Mouse (Mus musculus) kidney, adult 8-10 months (tissue): ENCODE data around the gene Itpkb.

ENCODE experiments used
- DNase-seq, 2 experiments: peaks; one replicate each; pipeline ENCODE4 v3.0.0; 2022

Gene Itpkb

DNA sequence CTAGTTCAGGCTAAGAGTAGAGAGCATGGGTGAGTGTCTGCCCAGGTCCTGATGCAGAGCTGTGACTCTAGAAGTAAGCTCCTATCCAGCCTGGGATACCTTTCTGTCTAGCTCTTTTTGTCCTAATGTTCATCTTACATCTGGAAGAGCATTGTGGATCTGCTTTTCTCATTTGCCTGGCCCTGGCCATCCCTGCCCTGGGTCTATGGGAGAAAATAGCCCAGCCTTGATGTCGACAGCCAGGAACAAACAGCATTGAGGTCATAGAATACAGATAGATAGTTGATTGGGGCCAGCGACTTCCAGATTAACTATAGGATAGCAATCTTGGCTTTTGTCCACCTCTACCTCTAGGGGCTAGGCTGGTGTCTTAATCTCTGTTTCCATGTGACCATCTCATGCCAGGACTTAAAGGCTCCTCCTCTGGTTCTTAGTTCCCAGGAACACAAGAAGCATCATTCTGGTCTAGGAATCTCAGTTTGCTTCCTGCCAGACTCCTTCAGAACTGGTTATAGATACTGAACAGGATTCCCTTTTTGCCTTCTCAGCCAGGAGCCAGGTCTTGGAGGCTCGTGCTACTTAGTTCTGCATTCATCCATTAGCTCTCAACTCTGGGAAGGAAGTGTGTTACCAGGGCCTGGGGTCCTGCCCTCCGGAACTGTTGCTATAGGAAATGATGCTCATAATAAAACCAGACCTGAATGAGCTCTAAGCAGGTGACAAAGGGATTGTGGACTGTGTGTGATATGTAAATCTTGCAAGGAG lies 70.6 kb downstream of the Itpkb start:
- no peak for DNase-seq

DNA sequence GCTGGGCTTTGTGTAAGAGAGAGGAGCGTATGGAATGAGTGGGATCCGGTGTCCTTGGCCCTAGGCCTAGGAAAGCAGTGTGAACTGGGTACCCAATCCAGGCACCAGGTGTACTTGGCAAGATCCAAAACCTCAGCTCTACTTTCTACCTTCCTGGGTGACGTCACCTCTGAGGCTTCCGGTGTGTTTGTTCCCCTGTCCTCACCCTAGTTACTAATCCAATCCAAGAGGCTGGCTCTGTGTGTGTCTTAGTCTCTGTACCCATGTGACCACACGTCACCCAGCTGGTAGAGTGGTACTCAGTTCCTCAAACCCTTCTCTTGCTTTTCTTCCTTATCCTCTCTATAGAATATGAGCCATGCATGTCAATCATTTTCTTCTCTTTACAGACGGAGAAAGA lies 71.4 kb downstream of the Itpkb start:
- DNase-seq: no peak

DNA sequence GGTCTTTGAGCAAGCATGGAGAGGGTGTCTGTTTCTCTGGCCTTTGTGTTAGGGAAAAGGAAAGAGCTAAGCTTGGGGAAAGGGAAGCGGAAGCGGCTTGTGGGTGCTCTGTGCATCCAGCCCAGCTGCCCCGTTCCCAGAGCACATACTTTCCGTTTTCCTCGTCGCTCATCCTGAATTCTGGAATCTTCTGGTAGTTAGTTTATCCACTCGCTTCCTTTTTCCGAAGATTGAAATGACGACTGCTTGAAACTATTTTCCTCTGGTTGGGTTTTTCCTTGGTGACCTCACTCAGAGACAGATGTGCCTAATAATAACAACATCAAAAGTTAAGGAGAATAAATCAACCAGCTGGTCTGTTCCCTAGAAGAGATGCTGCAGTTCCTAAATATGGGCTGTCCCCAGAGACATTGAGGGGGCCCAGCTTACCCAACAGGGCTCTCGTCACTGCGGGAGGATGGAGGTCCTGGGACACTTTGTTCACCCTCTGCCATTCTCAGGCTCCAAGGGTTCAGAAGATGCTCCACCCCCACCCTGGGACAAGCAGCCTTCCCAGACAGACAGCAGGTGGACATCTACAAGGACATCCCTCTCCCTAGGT lies 72.3 kb downstream of the Itpkb start:
- peak in 1 of 2 experiments; percentile 54 for DNase-seq

DNA sequence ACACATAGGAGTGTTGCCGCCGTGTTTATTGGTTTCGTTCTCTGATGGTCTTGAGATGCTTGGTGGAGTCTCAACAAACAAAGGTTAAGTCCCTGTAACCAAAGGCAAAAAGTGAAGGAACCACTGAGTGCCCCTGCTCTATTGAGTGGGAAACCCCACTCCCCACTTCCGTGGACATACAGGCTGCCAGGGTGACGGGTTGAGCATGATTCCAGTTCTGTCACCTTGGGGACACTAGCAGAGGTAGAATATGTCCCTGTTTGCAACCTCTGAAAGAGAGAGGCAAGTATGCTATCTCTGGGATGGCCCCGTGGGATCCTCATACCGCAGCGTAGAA lies 73.0 kb downstream of the Itpkb start:
- no peak for DNase-seq

DNA sequence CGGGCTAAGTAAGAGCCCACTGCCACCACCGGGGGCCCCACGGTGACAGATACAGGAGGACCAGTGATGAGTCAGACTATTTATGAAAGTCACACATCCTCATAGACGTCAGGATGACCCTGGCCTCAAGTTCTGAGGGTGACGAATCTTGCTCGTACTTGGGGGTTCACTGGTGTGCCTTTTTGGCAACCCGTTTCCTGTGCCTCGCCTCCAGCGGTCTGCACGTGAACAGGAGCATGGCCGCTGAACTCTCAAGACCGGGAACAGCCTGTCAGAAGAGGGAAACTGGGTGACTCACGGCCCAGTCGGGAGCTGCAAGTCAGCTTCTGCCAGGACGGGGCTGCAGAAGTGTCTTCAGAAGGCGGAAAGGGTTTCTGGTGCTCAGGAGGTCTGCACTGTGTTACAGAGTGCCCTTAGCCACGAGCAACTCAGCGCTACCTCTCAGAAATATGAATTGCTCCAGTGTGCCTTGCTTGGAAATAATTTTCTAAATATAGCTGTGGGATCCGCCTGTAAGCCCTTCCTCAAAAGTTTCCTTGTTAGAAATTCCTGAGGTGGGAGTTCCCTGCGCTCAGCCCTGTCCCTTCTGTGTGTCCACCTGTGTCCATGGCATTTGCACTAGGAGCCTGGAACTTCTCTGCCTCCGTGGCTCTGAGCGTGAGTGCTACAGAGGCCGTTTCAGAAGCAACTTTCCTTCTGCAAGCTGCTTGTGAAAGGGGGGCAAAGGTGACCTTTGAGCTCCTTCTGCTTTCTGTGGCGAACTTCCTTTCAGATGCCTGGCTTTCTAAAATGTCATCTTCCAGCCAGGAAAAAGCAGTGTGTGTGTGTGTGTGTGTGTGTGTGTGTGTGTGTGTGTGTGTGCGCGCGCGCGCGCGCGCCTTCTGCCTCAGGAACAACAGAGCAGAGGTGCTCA lies 73.7 kb downstream of the Itpkb start:
- DNase-seq: peak; percentile 67

DNA sequence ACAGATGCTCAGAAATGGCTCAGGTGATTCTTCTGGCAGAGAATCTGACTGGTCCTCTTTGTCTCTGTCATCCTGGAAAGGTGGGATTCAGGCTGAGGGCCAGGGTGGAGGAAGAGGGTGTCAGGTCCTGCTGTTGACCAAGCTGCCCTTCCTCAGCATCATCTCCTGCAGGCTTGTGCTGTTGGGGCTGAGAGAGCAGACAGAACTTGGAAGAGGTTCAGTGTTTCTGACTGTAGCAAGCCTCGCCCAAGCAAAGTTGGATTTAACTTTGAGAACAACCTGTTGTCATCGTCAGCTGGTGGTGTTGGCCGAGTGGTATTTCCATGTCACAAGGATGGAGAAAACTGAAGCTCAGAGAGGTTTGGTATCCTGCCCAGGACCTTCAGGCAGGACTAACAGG lies 74.4 kb downstream of the Itpkb start:
- DNase-seq: no peak

DNA sequence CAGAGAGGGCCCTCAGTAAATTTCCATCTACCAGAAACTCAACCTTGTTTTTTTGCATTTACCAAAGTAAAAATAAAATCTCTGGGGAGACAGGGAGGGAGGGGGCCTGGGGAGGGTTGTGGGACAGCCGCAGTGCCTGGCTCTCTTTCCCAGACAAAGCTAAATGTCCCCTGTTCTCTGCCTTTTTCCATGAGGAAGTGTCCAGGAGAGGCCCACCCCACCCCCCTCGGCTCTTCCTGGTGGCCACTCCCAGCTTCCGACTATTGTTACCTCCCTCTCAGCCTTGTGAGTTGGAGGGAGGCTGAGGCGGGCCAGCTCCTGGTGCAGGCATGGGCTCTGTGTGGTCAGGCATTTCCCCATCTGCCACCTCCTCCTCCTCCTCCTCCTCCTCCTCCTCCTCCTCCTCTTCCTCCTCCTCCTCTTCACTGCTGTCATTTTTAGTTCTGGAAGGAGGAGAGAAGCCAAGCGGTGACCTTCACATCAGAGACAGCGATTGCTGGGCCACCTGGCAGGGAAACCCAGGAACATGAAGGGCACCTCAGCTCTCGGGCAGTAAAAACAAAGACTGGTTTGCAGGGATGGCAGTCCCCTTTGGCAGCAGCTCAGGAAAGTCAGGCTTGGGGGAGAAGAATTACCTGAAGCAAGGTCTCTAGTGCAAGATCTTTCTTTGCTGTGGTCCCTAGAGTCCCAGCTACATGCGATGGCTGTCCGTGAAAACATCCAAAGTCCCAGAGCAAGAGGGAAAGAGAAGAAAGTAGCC lies 75.5 kb downstream of the Itpkb start:
- peak; percentile 56 to 73 for DNase-seq

DNA sequence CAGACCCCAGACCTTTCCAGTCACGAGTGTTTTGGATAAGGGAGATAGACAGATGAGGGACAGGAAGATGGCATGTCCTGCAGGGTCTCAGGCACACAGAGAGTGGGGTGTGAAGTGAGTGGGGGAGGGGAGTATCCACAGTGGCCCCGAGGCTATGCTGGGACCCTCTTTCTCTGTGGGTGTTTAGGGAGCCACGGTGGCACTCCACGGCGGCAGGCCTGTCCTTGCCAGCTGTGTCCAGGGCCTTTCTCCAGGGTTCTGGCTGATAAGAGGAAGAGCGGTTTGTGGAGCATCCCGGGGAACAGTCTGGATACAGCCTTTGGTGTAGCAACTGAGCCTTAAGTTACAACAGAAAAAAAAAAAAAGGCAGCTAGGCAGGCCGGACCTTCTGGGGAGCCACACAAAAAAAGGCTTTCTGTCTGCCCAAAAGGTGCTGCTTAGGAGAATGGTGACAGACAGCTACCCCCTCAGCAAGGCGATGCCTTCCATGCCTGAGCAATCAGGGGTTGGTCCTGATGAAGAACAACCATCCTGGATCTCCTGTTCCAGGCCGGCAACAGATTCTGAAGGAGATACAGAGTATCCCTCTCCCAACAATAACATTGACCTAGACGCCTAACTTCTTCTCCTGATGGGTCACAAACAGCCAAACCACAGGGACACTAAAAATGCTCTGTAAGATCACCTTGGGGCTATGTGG lies 76.2 kb downstream of the Itpkb start:
- no peak for DNase-seq

DNA sequence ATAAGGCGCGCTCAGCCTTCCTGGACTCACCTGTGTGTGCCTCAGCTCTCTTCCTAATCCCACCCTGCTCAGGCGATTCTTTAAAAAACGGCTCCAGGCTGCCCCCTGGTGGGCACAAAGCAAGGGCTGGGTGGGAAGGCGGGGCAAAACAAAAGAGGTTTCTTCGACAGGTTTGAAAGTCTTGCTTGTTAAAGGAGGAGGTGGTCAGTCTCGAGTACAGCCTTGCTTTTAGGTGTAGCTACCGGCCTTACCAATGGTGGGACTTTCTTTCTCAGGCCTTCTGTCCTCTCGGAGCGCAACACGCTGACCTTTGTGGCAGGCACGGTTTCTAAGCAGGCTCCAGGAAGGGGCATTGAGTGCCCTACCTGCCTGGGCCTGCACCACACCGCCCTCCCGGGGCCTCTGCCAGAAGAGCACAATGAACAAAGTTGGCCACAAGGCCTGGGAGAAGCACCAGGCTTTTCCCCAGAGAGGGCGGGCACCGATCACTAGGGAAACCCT lies 76.9 kb downstream of the Itpkb start:
- peak; percentile 84 to 88 for DNase-seq

DNA sequence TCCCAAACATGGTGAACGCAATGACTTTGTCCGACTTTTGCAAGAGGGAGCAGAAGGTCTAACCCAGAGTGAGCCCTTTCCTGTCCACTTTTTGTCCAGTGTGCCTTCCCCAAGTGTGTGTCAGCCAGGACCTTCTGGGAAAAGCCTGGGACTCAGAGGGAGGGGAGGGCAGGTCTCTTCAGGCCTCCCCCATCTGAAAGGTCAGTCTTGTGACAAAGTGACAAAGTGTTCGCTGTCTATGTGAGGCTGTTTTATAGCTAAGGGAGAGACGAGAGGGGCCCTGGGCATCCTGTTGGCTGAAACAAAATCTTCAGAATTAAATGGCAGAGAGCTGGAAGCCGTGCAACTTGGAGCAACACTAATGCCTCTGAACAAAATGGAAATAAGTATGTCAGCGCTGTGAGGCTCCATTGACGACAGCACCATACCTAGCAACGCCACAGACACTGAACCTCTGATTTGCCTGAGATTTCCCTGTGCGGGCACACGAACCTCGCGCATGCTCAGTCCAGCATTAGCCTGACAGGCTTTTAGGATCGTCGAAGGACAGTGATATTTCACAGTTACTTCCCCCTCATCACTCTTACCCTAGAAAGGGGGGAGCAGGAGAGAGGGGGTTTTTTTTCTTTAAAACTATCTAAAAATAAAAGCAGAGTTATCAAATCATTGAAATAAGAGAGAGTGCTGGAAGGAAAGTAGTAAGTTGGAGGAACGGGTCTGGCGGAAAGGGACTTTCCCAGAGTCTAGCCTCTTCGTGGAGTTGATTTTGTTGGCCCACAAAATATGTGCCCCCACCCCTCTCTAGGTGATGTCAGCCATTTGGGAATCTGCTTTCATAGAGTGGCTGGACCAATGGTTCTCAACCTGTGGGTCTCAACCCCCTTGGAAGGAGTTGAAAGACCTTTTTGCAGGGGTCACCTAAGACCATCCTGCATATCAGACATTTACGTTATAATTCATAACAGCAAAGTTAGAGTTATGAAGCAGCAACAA lies 77.7 kb downstream of the Itpkb start:
- DNase-seq: no peak

DNA sequence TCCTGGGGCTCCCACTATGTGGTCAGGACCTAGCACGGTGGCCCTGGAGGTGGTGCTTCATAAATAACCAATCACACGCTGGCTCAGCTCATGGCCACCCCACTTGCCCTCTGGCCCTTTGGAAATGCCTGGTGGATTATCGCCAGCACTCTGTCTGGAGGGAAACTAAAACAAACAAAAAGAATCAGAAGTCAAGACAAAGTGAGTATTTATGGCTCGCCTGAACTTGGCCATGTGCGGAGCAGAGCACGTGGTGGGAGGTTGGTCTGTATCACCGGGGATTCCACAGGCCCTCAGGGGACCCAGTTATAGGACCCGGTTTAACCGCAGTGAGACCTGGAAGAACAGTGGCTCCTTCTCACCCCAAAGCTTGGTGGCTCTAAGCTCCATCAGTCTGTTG lies 78.5 kb downstream of the Itpkb start:
- DNase-seq: peak; percentile 69 to 79

DNA sequence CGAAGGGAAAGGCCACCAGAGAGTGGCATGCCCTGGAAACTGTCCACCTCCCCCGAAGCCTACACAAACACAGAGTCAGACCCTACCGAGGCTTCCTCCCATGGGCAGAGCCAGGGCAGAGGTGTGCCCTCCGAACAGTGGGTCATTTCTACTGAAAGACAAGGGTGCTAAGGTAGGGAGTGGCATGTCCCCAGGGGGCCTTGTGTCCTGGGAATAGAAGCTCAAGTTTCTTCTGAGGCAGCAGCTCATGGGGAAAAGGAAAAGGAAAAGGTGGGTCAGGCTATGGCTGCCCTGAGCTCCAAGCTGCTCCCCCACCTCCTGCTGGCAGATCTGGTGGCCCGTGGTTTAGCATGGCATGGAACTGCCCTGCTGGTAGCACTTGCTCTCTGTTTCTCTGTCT lies 79.5 kb downstream of the Itpkb start:
- DNase-seq: no peak

DNA sequence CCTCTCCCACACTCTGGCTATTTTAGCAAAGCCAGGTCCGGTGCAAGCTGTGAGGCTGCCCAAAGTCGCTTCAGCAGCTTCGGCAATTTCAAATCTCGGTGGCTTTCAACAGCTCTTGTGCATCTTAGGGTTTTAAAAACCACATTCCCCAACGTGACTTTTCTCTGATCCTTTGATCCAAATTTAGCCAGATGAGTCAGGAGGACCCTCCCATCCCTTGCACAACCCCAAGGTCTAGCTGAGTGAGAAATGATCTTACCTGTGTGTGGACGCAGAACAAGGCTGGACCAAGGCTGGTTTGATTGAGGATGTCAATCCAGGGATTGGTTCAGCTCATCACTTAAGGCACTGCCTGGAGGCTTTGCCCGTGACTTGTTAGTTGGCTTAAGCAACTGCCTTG lies 80.0 kb downstream of the Itpkb start:
- DNase-seq: no peak

DNA sequence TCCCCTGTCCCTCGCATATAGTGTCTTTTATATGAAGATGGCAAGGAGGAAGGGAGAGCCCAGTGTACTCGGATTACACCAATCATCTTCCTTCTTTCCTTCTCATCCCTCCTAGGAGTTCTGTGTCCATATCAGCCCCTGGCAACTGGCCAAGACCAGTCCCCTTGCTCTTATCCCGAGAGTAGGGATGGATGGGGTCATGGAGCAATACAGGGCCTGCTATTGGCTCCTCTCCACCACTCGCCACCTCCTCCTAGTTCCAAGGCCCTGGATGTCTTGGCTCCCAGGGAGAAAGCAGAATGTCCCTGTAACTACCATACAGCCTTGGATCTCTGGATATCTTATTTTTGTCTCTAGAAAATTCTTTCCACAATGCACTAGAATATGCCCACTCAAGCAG lies 84.8 kb downstream of the Itpkb start:
- DNase-seq: no peak

DNA sequence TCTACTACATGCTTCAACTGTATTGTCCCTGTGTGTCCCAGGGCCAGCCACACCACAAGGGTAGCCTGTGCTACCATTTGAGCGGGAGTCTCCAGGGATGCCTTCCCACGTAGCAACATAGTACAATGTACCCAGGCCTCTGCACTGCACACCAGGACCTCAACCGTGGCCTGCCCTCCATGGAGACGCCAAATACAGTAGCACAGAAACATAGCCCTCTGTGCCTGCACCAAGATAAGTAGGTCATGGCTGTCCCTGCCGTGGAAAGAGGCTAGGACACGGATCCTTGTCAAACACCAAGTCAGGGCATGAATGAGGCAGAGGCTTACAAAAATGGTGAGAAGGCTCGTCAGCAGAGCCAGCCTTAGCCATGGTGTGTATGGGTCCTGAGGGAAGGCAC lies 85.6 kb downstream of the Itpkb start:
- DNase-seq: no peak

DNA sequence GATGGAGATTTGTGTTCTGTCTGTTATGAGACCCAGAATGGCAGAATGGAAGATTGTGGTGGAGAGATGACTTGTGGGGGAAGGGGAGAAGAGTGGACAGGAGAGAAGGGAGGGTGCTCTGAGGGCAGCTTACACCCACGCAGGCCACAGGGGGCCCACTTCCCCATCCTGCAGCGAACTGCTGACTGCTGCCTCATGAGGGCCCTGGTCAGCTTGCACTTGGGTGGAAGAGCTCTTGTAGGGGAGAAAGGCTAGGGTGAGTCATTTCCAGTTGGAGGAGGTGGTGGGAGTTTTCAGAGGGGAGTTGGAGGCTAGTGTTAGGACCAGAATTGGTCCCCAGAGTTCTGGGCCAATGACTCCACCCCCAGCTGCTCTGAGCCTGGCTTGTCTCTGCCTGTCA lies 86.8 kb downstream of the Itpkb start:
- DNase-seq: no peak

DNA sequence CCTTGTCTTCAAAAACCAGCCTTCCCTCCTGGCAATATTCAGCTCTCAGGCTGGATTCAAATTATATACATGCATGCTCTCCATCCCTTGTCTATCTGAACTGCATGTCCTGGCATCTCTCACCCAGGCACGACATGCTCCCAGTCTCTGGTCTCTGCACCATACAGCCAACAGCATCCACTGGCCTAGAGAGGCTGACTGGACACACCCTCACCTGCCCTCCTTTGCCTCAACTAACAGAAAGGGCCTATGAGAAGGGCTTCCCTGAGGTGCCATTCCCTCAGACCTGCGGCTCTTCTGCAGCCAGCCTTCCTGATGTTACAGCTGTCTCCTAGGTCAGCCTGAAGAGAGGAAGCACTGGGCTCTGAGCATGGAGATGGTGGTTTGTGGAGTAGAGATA lies 88.8 kb downstream of the Itpkb start:
- no peak for DNase-seq

DNA sequence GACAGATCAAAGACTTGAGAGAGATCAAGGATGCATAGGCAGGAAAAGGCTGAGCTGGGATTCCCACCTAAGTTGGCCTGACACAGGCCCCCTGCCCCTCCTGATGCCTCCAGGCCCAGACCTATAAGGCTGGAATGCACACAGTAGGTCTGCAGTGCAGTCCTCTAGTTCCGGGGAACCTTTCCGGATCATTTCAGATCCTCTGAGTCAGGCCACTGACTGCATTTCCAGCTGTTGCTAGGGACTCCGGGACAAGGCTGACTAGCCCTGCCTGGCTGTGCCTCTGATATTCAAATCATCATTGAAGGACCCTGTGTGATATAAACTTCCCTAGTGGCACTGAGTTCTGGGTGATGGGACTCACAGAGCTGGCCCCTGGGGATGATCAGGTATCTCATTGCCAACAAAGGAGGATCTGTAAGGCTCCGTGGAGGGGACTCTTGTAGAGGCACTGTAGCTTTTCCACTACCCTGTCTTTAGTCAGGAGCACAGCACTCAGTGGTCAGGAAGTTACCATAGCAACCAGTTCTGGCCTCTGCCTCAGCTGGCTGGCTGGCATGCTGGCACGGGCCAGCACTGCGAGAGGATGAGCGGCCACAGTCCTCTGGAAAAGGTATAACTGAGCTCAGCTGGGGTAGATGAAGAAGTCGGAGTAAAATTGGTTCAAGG lies 90.3 kb downstream of the Itpkb start:
- DNase-seq: peak in 1 of 2 experiments; percentile 61

DNA sequence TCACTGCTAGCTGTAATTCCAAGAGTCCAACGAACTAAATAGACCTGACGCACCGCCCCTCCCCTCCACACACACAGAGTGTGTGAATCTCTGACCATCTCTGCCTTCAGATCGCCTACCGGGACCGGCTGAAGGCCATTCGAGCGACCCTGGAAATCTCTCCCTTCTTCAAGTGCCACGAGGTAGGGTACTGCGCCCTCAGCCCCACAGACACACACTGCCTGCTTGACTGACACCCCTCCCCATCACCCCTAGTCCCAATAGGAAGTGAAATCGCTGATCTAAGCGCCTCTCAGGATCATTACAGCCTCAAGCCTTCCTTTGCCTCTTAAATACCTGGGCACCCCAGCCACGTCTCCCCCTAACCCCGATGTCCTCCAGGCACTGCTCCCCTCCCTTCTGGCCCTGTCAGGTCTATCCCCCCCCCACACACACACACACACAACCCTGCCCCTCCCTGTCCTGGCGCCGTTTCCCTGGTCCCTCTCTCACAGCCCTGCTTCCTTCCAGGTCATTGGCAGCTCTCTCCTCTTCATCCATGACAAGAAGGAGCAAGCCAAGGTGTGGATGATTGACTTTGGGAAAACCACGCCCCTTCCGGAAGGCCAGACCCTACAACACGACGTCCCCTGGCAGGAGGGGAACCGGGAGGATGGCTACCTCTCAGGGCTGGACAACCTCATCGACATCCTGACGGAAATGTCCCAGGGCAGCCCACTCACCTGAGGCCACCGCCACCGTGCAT lies 91.1 kb downstream of the Itpkb start:
- no peak for DNase-seq
